Mouse (Mus musculus): Measurements from ENCODE around the gene Ovol1.

GRCm38 (mm10) chr19:5609171-5609546 lies 48.7 kb upstream of the Ovol1 start:
- no peak for TF ChIP-seq CTCF (IDR thresholded peaks at IDR 0.05; ENCODE audit: control insufficient read depth, insufficient read depth, insufficient read length)
- TF ChIP-seq MYOD1 (IDR thresholded peaks at IDR 0.05; ENCODE audit: control insufficient read depth, insufficient read length, low read depth), result no peak
- TF ChIP-seq MAX (IDR thresholded peaks at IDR 0.05), result no peak

All from C2C12 (cell line).